Mouse (Mus musculus) megakaryocyte, embryonic 14.5 days (primary cell): ENCODE measurements at regions not wholly inside any gene's neighbourhood (a gene's known extent, or its start where the extent isn't known, plus 50 kb on each side); places are given as distances from the start of the nearest gene placed in this dataset.

Source experiments
- FLI1 ChIP-seq: IDR thresholded peaks from 2 replicates; pipeline ENCODE4 v1.6.1; 2012; ENCODE audit warnings: low read length, inconsistent platforms, mixed read lengths
- GATA1 ChIP-seq: IDR thresholded peaks from 3 replicates; pipeline ENCODE4 v1.6.1; 2012; ENCODE audit warnings: mixed read lengths, low read length, inconsistent platforms, borderline replicate concordance

- TF ChIP-seq GATA1 (no peak), FLI1 (no peak)
These were observed 153.9 kb upstream of the Rag2 start for GRCm38 (mm10) chr2:101470569-101471100.
